In the genomic region with DNA sequence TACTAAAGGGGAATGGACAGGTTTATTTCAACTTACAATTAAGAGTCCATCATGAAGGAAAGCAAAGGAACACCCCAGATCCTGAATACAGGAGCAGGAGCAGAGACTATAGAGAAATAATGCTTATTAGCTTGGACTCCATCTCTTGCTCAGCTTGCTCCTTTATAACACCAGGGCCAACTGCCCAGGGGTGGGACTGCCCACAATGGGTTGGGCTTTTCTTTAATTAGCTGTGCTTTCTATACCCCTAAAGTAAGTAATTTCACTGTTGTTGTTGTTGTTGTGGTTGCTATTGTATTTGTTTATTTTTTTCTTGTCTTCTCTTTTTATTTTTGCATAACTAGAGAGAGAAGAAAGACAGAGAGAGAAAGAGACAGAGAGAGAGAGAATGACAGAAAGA, we compare ENCODE assay signal across 18 mouse cellular contexts.
"Had no signal": no experiment of that assay in that cellular context is flagged by ENCODE, and none has a peak within 500 bp of the region (broad histone marks: within the 10 kb centered on the region; RNA-seq: fewer than 3 reads in every experiment).

No protein-coding gene starts in this region.

- ATAC-seq: liver, embryonic 12.5 days had no signal

- DNase-seq: kidney, adult 11 months; kidney, adult 9 months; kidney, postnatal 14 days; kidney, postnatal 4 days; liver; lung, adult 18-20 months; lung, postnatal 10 days; lung, postnatal 4 days; thymus, adult 18-20 months; thymus, postnatal 4 days had no signal

- H3K4me3 ChIP-seq: limb, embryonic 10.5 days; limb, embryonic 13.5 days; liver, embryonic 12.5 days; liver, embryonic 15.5 days; lung, embryonic 15.5 days; midbrain, embryonic 13.5 days; neural tube, embryonic 12.5 days; neural tube, embryonic 15.5 days had no signal

- H3K9me3 ChIP-seq: limb, embryonic 10.5 days; limb, embryonic 13.5 days; liver, embryonic 12.5 days; liver, embryonic 15.5 days; lung, embryonic 15.5 days; midbrain, embryonic 13.5 days; neural tube, embryonic 12.5 days; neural tube, embryonic 15.5 days had no signal

- H3K27ac ChIP-seq: limb, embryonic 10.5 days; limb, embryonic 13.5 days; liver, embryonic 12.5 days; liver, embryonic 15.5 days; lung, embryonic 15.5 days; midbrain, embryonic 13.5 days; neural tube, embryonic 12.5 days; neural tube, embryonic 15.5 days had no signal

- H3K27me3 ChIP-seq: limb, embryonic 13.5 days; liver, embryonic 12.5 days; liver, embryonic 15.5 days; lung, embryonic 15.5 days; midbrain, embryonic 13.5 days; neural tube, embryonic 12.5 days; neural tube, embryonic 15.5 days had no signal

- H3K9ac ChIP-seq: limb, embryonic 13.5 days; liver, embryonic 12.5 days; liver, embryonic 15.5 days; lung, embryonic 15.5 days; midbrain, embryonic 13.5 days; neural tube, embryonic 12.5 days; neural tube, embryonic 15.5 days had no signal

- H3K36me3 ChIP-seq: limb, embryonic 10.5 days; limb, embryonic 13.5 days; liver, embryonic 12.5 days; liver, embryonic 15.5 days; lung, embryonic 15.5 days; midbrain, embryonic 13.5 days; neural tube, embryonic 12.5 days; neural tube, embryonic 15.5 days had no signal

- H3K4me2 ChIP-seq: limb, embryonic 13.5 days; liver, embryonic 12.5 days; liver, embryonic 15.5 days; lung, embryonic 15.5 days; midbrain, embryonic 13.5 days; neural tube, embryonic 12.5 days; neural tube, embryonic 15.5 days had no signal

- H3K4me1 ChIP-seq: limb, embryonic 13.5 days; liver, embryonic 12.5 days; liver, embryonic 15.5 days; lung, embryonic 15.5 days; neural tube, embryonic 12.5 days had no signal
